Mouse (Mus musculus) kidney, adult 2 months (tissue): ENCODE measurements around the gene Olfr458. TPM values are rescaled to one million over a fixed set of nuclear protein-coding genes. Genes with fewer than 3 reads are reported as not detected.
A peak's percentile ranks its signal among the peaks of the same experiment; 100 is the strongest.
"Not testable (repeated sequence)": the region's sequence is repeated elsewhere in the genome, so short reads cannot be mapped to it uniquely, and the experiment has no call there.

Experiments used
- DNase-seq: peaks from one replicate; pipeline ENCODE4 v3.0.0; 2021
- H3K27ac ChIP-seq: fragments of 200-500 bp; 2 replicates; pipeline ENCODE4 v1.5.1; 2012; ENCODE audit warnings: low read depth, low read length, control low read depth, inconsistent platforms; ENCODE audit not compliant: insufficient read depth
- H3K27me3 ChIP-seq: fragments of 200-500 bp; replicated peaks from 2 replicates; pipeline ENCODE4 v1.6.1; 2012; ENCODE audit warnings: mild to moderate bottlenecking, moderate library complexity, low read length, inconsistent platforms; ENCODE audit not compliant: control insufficient read depth, insufficient read depth
- H3K36me3 ChIP-seq: fragments of 200-500 bp; 2 replicates; pipeline ENCODE4 v1.6.1; 2012; ENCODE audit warnings: mild to moderate bottlenecking, moderate library complexity, low read length, inconsistent platforms; ENCODE audit not compliant: control insufficient read depth, insufficient read depth
- H3K4me1 ChIP-seq: fragments of 200-500 bp; 2 replicates; pipeline ENCODE4 v1.6.1; 2011; ENCODE audit warnings: low read length; ENCODE audit not compliant: control insufficient read depth, insufficient read depth
- H3K4me3 ChIP-seq: fragments of 200-500 bp; 2 replicates; pipeline ENCODE4 v1.5.1; 2011; ENCODE audit warnings: mild to moderate bottlenecking, low read depth, low read length, control low read depth; ENCODE audit not compliant: insufficient read depth
- CTCF ChIP-seq: fragments of 200-500 bp; conservative IDR thresholded peaks from 2 replicates; pipeline ENCODE4 v1.5.1; 2011; ENCODE audit warnings: low read depth, mild to moderate bottlenecking, control low read depth, low read length, moderate library complexity, mixed read lengths; ENCODE audit not compliant: insufficient read depth, insufficient read length
- POLR2A ChIP-seq: fragments of 200-500 bp; IDR thresholded peaks from one replicate; pipeline ENCODE4 v1.6.1; 2011; ENCODE audit warnings: low read depth, low read length, control low read depth
- WGBS: fragments of 180-500 bp; shearing (Covaris S2); methylation state at CpG from one replicate; pipeline ENCODE4 v1.1.7; 2018; 5-methylcytosine and 5-hydroxymethylcytosine counted together
- polyA plus RNA-seq: library from polyadenylated mRNA; depleted of rRNA; stranded (reverse); fragments of >200 nt; gene quantifications from 2 replicates; pipeline ENCODE4 v1.2.3, GENCODE M21; 2012; rRNA removed

Olfr458 gene
- polyA plus RNA-seq: not detected in 2 replicates

GRCm38 (mm10) chr6:42465096-42465495 lies at the start of gene Olfr458:
TSS of gene Olfr458 (minus strand) at chr6:42465196.
- H3K4me1 ChIP-seq: no peaks in the 10 kb centered on the region
- H3K36me3 ChIP-seq: no peaks in the 10 kb centered on the region
- DNase-seq: no peak
- H3K27me3 ChIP-seq: no peaks in the 10 kb centered on the region
- WGBS: 70% methylated on average over 1 of the region's 1 CpGs
- no peak within 1 kb of the TSS for H3K27ac ChIP-seq
- H3K4me3 ChIP-seq: no peak within 1 kb of the TSS
- TF ChIP-seq POLR2A (no peak), CTCF (no peak)

- no peaks in the 10 kb centered on the region for H3K27me3 ChIP-seq
- TF ChIP-seq POLR2A (no peak), CTCF (no peak)
- WGBS: 60% methylated on average over 1 of the region's 1 CpGs
- H3K4me1 ChIP-seq: no peaks in the 10 kb centered on the region
- no peaks in the 10 kb centered on the region for H3K36me3 ChIP-seq
- no peak overlapping the region for H3K27ac ChIP-seq
- H3K4me3 ChIP-seq: no peak overlapping the region
- no peak for DNase-seq
Measured at GRCm38 (mm10) chr6:42513461-42513860, 48.5 kb upstream of the Olfr458 start.

- no peak overlapping the region for H3K27ac ChIP-seq
- no peaks in the 10 kb centered on the region for H3K36me3 ChIP-seq
- no peak overlapping the region for H3K4me3 ChIP-seq
- H3K4me1 ChIP-seq: no peaks in the 10 kb centered on the region
- TF ChIP-seq POLR2A (no peak), CTCF (no peak)
- no peak for DNase-seq
- no peaks in the 10 kb centered on the region for H3K27me3 ChIP-seq
Measured at GRCm38 (mm10) chr6:42509311-42509710, 44.3 kb upstream of the Olfr458 start.

GRCm38 (mm10) chr6:42503478-42503877 lies 38.5 kb upstream of the Olfr458 start:
- no peak overlapping the region for H3K27ac ChIP-seq
- 44% methylated on average over 2 of the region's 2 CpGs for WGBS
- TF ChIP-seq POLR2A (no peak), CTCF (no peak)
- H3K4me3 ChIP-seq: no peak overlapping the region
- H3K36me3 ChIP-seq: no peaks in the 10 kb centered on the region
- H3K4me1 ChIP-seq: no peaks in the 10 kb centered on the region
- no peaks in the 10 kb centered on the region for H3K27me3 ChIP-seq
- DNase-seq: peak; percentile 17

GRCm38 (mm10) chr6:42489731-42490130 lies 24.7 kb upstream of the Olfr458 start:
- WGBS: 72% methylated on average over 1 of the region's 1 CpGs
- Histone ChIP-seq H3K4me1 (no peaks in the 10 kb centered on the region), H3K27ac (no peak overlapping the region), H3K36me3 (no peaks in the 10 kb centered on the region), H3K27me3 (no peaks in the 10 kb centered on the region), H3K4me3 (no peak overlapping the region)
- no peak for TF ChIP-seq POLR2A
- no peak for TF ChIP-seq CTCF
- no peak for DNase-seq

GRCm38 (mm10) chr6:42487114-42487513 lies 22.1 kb upstream of the Olfr458 start, which contains the start of gene Olfr456:
TSS of gene Olfr456 (minus strand) at chr6:42487214.
- TF ChIP-seq CTCF (no peak), POLR2A (no peak)
- H3K36me3 ChIP-seq: no peaks in the 10 kb centered on the region
- 83% methylated on average over 1 of the region's 1 CpGs for WGBS
- no peaks in the 10 kb centered on the region for H3K27me3 ChIP-seq
- no peaks in the 10 kb centered on the region for H3K4me1 ChIP-seq
- DNase-seq: no peak
- no peak within 1 kb of the TSS for H3K27ac ChIP-seq
- H3K4me3 ChIP-seq: no peak within 1 kb of the TSS

GRCm38 (mm10) chr6:42484633-42485032 lies 19.6 kb upstream of the Olfr458 start:
- no peak overlapping the region for H3K4me3 ChIP-seq
- H3K27ac ChIP-seq: no peak overlapping the region
- TF ChIP-seq POLR2A: no peak
- no peak for TF ChIP-seq CTCF
- H3K4me1 ChIP-seq: no peaks in the 10 kb centered on the region
- DNase-seq: no peak
- no peaks in the 10 kb centered on the region for H3K27me3 ChIP-seq
- no peaks in the 10 kb centered on the region for H3K36me3 ChIP-seq

- no peaks in the 10 kb centered on the region for H3K36me3 ChIP-seq
- no peak within 1 kb of the TSS for H3K27ac ChIP-seq
- no peaks in the 10 kb centered on the region for H3K4me1 ChIP-seq
- no peak for DNase-seq
- 74% methylated on average over 1 of the region's 1 CpGs for WGBS
- TF ChIP-seq CTCF (no peak), POLR2A (no peak)
- no peak within 1 kb of the TSS for H3K4me3 ChIP-seq
- H3K27me3 ChIP-seq: no peaks in the 10 kb centered on the region
Measured at GRCm38 (mm10) chr6:42476235-42476634, 11.2 kb upstream of the Olfr458 start, which contains the start of gene Olfr457. TSS of gene Olfr457 (minus strand) at chr6:42476335.

GRCm38 (mm10) chr6:42471298-42471697 lies 6.3 kb upstream of the Olfr458 start:
- H3K4me3 ChIP-seq, H3K27me3 ChIP-seq, H3K36me3 ChIP-seq, DNase-seq, H3K27ac ChIP-seq, H3K4me1 ChIP-seq: not testable (repeated sequence)
- 97% methylated on average over 4 of the region's 4 CpGs for WGBS
